Mouse (Mus musculus) small intestine, adult 2 months (tissue): Measurements from ENCODE around the gene Pgm3.
A peak's percentile ranks its signal among the peaks of the same experiment; 100 is the strongest.

ENCODE experiments used
- CTCF ChIP-seq: fragments of 200-500 bp; IDR thresholded peaks from 2 replicates; pipeline ENCODE4 v1.5.1; 2012; ENCODE audit warnings: low read depth, mild to moderate bottlenecking, control low read depth, inconsistent platforms, low read length, moderate library complexity, mixed read lengths; ENCODE audit not compliant: insufficient replicate concordance, insufficient read length; ENCODE audit errors: extremely low read depth
- POLR2A ChIP-seq: fragments of 200-500 bp; IDR thresholded peaks from 2 replicates; pipeline ENCODE4 v1.6.1; 2012; ENCODE audit warnings: low read depth, mild to moderate bottlenecking, control low read depth, inconsistent platforms, low read length, moderate library complexity

DNA sequence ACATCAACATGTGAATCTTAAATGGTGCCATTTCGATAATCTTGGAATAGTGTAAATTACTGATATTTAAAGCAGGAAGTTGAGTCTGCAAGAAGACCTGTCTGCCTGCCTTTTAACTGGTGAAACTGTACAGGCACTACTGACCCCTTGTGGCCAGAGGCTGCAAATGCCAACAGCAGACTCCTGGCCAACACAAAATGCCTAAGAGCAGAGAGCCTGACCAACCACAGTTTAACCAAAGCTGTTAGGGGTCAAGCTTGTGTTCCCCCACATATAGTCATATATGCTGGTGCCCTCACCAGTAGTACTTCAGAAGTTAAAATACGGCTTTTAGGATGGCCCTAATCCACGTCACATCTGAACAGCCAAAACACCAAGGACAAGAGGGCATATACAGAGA, 12.1 kb upstream of the Pgm3 start:
- TF ChIP-seq CTCF (peak; percentile 86; the same call in 1 of the 2 replicates), POLR2A (no peak)
